Mouse (Mus musculus) G1E-ER4 (cell line): ENCODE measurements around the gene Dlx3. TPM values are rescaled to one million over a fixed set of nuclear protein-coding genes. Genes with fewer than 3 reads are reported as not detected.

Experiments used
- GATA1 ChIP-seq: IDR thresholded peaks from one replicate; pipeline ENCODE4 v1.8.0; 2012; ENCODE audit warnings: low read length, inconsistent platforms
- polyA plus RNA-seq: library from polyadenylated mRNA; stranded (reverse); fragments of >175 nt; gene quantifications from 2 replicates; pipeline ENCODE4 v1.2.3, GENCODE M21; 2012

Gene Dlx3
- polyA plus RNA-seq, 1 experiment = not detected

- TF ChIP-seq GATA1 = no peak
These were observed 10.8 kb downstream of the Dlx3 start for GRCm38 (mm10) chr11:95130668-95131252.

- TF ChIP-seq GATA1 = no peak
These were observed 13.4 kb downstream of the Dlx3 start for GRCm38 (mm10) chr11:95133321-95133720.

GRCm38 (mm10) chr11:95137281-95137680, 17.4 kb downstream of the Dlx3 start:
- TF ChIP-seq GATA1 = no peak

GRCm38 (mm10) chr11:95139871-95140270, 20.0 kb downstream of the Dlx3 start:
- no peak for TF ChIP-seq GATA1

- no peak for TF ChIP-seq GATA1
These were observed 22.3 kb downstream of the Dlx3 start for GRCm38 (mm10) chr11:95142258-95142657.

GRCm38 (mm10) chr11:95142980-95143575, 23.2 kb downstream of the Dlx3 start:
- TF ChIP-seq GATA1 = no peak

- TF ChIP-seq GATA1 = no peak
These were observed 23.7 kb downstream of the Dlx3 start for GRCm38 (mm10) chr11:95143663-95144062.

GRCm38 (mm10) chr11:95144091-95144945, 24.4 kb downstream of the Dlx3 start:
- no peak for TF ChIP-seq GATA1

- no peak for TF ChIP-seq GATA1
These were observed 25.1 kb downstream of the Dlx3 start for GRCm38 (mm10) chr11:95144946-95145483.

- no peak for TF ChIP-seq GATA1
These were observed 26.0 kb downstream of the Dlx3 start, which contains the start of gene Dlx4 for GRCm38 (mm10) chr11:95145851-95146403. Dlx4 (minus strand) TSS chr11:95146263.

- no peak for TF ChIP-seq GATA1
These were observed 28.8 kb downstream of the Dlx3 start for GRCm38 (mm10) chr11:95148754-95149153.

GRCm38 (mm10) chr11:95149462-95150268, 29.7 kb downstream of the Dlx3 start:
- TF ChIP-seq GATA1 = no peak

- no peak for TF ChIP-seq GATA1
These were observed 30.5 kb downstream of the Dlx3 start for GRCm38 (mm10) chr11:95150269-95151049.

GRCm38 (mm10) chr11:95153116-95153515, 33.2 kb downstream of the Dlx3 start:
- no peak for TF ChIP-seq GATA1

GRCm38 (mm10) chr11:95153681-95154080, 33.8 kb downstream of the Dlx3 start:
- TF ChIP-seq GATA1 = no peak
